Mouse (Mus musculus) G1E (cell line): Measurements from ENCODE around the gene Abca9. TPM values are rescaled to one million over a fixed set of nuclear protein-coding genes. Genes with fewer than 3 reads are reported as not detected.

Experiments used
- ATAC-seq: 2 replicates; pipeline ENCODE4 v1.8.0; 2016; ENCODE audit warnings: mild to moderate bottlenecking; ENCODE audit not compliant: insufficient number of reproducible peaks, poor library complexity, low FRiP score, severe bottlenecking; ENCODE audit errors: extremely low read depth
- DNase-seq: peaks from one replicate; pipeline ENCODE4 v3.0.0; 2012; ENCODE audit warnings: low spot score
- H3K27me3 ChIP-seq: 2 replicates; pipeline ENCODE4 v1.6.1; 2012; ENCODE audit warnings: mild to moderate bottlenecking, low read length, inconsistent platforms; ENCODE audit not compliant: insufficient read depth
- H3K36me3 ChIP-seq: replicated peaks from 2 replicates; pipeline ENCODE3; 2012; ENCODE audit warnings: mild to moderate bottlenecking, inconsistent platforms
- H3K4me1 ChIP-seq: 2 replicates; pipeline ENCODE4 v1.6.1; 2012; ENCODE audit warnings: low read depth, low read length, inconsistent platforms, mixed read lengths; ENCODE audit not compliant: insufficient read depth
- H3K4me3 ChIP-seq: 2 replicates; pipeline ENCODE4 v1.5.1; 2012; ENCODE audit warnings: low read depth, mild to moderate bottlenecking, inconsistent platforms, low read length, moderate library complexity, mixed read lengths
- H3K9me3 ChIP-seq: replicated peaks from 2 replicates; pipeline ENCODE4 v1.6.1; 2012; ENCODE audit warnings: inconsistent platforms
- CTCF ChIP-seq: IDR thresholded peaks from 2 replicates; pipeline ENCODE4 v1.5.1; 2012; ENCODE audit warnings: low read depth, low read length, inconsistent platforms, mixed read lengths
- GATA1 ChIP-seq: IDR thresholded peaks from 2 replicates; pipeline ENCODE4 v1.6.1; 2012; ENCODE audit warnings: borderline replicate concordance, low read length, inconsistent platforms, mixed read lengths
- GATA2 ChIP-seq: IDR thresholded peaks from 2 replicates; pipeline ENCODE4 v1.6.1; 2012; ENCODE audit warnings: low read depth, low read length, inconsistent platforms, borderline replicate concordance
- POLR2AphosphoS5 ChIP-seq: IDR thresholded peaks from 2 replicates; pipeline ENCODE4 v1.6.1; 2012; ENCODE audit warnings: low read depth, low read length, inconsistent platforms; ENCODE audit not compliant: insufficient replicate concordance
- TAL1 ChIP-seq: conservative IDR thresholded peaks from 2 replicates; pipeline ENCODE4 v1.6.1; 2012; ENCODE audit warnings: low read depth, low read length, inconsistent platforms, mixed read lengths
- polyA plus RNA-seq: library from polyadenylated mRNA; stranded (reverse); fragments of >175 nt; gene quantifications from 2 replicates; pipeline ENCODE4 v1.2.3, GENCODE M21; 2012
- total RNA-seq, 2 experiments: library from RNA; stranded (forward) in 1 of 2; stranded (reverse) in 1 of 2; fragments of 200-1000 nt in 1 of 2; fragments of >200 nt in 1 of 2; fragmentation: Nextera tagmentation in 1 of 2; gene quantifications; 2 replicates each; pipeline ENCODE4 v1.2.3; 2014 to 2017

The Abca9 gene
- total RNA-seq (2014; fragmentation: Nextera tagmentation) (not detected in 2 replicates), total RNA-seq (2017) (0.11 and 0.29 TPM in 2 replicates), polyA plus RNA-seq (not detected in 2 replicates)

GRCm38 (mm10) chr11:110167459-110168251 lies at the start of gene Abca9:
Gene Abca9, minus strand, starts transcription at chr11:110168196.
- no peak for ATAC-seq
- Histone ChIP-seq H3K4me3 (no peak within 1 kb of the TSS), H3K4me1 (no peaks in the 10 kb centered on the region), H3K36me3 (no peaks in the 10 kb centered on the region), H3K9me3 (peaks cover 23% of the 10 kb centered on the region), H3K27me3 (no peaks in the 10 kb centered on the region)
- no peak for DNase-seq
- TF ChIP-seq TAL1 (no peak), POLR2AphosphoS5 (no peak), GATA1 (no peak), CTCF (no peak), GATA2 (no peak)

- no peaks in the 10 kb centered on the region for H3K27me3 ChIP-seq
- TF ChIP-seq POLR2AphosphoS5: no peak
- no peak for TF ChIP-seq TAL1
- no peak for TF ChIP-seq GATA1
- TF ChIP-seq GATA2: no peak
- no peak for TF ChIP-seq CTCF
- peaks cover 11% of the 10 kb centered on the region for H3K9me3 ChIP-seq
- DNase-seq (no peak), ATAC-seq (no peak)
- H3K4me3 ChIP-seq: no peak overlapping the region
- H3K4me1 ChIP-seq: no peaks in the 10 kb centered on the region
- H3K36me3 ChIP-seq: no peaks in the 10 kb centered on the region
Observed at GRCm38 (mm10) chr11:110217118-110217517, 49.1 kb upstream of the Abca9 start.

- Histone ChIP-seq H3K4me3 (no peak overlapping the region), H3K4me1 (no peaks in the 10 kb centered on the region), H3K36me3 (no peaks in the 10 kb centered on the region), H3K9me3 (peaks cover 13% of the 10 kb centered on the region), H3K27me3 (no peaks in the 10 kb centered on the region)
- TF ChIP-seq GATA2 (no peak), CTCF (no peak), GATA1 (no peak), POLR2AphosphoS5 (no peak), TAL1 (no peak)
- ATAC-seq (no peak), DNase-seq (no peak)
Observed at GRCm38 (mm10) chr11:110203930-110204329, 35.9 kb upstream of the Abca9 start.

GRCm38 (mm10) chr11:110198882-110199281 lies 30.9 kb upstream of the Abca9 start:
- Histone ChIP-seq H3K27me3 (no peaks in the 10 kb centered on the region), H3K4me1 (no peaks in the 10 kb centered on the region), H3K36me3 (no peaks in the 10 kb centered on the region), H3K4me3 (no peak overlapping the region), H3K9me3 (peaks cover 12% of the 10 kb centered on the region)
- ATAC-seq (no peak), DNase-seq (no peak)
- TF ChIP-seq TAL1 (no peak), GATA2 (no peak), GATA1 (no peak), CTCF (no peak), POLR2AphosphoS5 (no peak)

GRCm38 (mm10) chr11:110196561-110197306 lies 28.7 kb upstream of the Abca9 start:
- no peaks in the 10 kb centered on the region for H3K27me3 ChIP-seq
- no peak for DNase-seq
- no peaks in the 10 kb centered on the region for H3K4me1 ChIP-seq
- no peaks in the 10 kb centered on the region for H3K36me3 ChIP-seq
- no peak overlapping the region for H3K4me3 ChIP-seq
- no peak for TF ChIP-seq GATA1
- no peak for TF ChIP-seq POLR2AphosphoS5
- TF ChIP-seq TAL1: no peak
- no peak for TF ChIP-seq GATA2
- no peak for TF ChIP-seq CTCF
- peaks cover 17% of the 10 kb centered on the region for H3K9me3 ChIP-seq
- no peak for ATAC-seq

- TF ChIP-seq TAL1 (no peak), GATA2 (no peak), POLR2AphosphoS5 (no peak), GATA1 (no peak), CTCF (no peak)
- Histone ChIP-seq H3K27me3 (no peaks in the 10 kb centered on the region), H3K4me3 (no peak overlapping the region), H3K4me1 (no peaks in the 10 kb centered on the region), H3K9me3 (peaks cover 19% of the 10 kb centered on the region), H3K36me3 (no peaks in the 10 kb centered on the region)
- ATAC-seq (no peak), DNase-seq (no peak)
Observed at GRCm38 (mm10) chr11:110195310-110195709, 27.3 kb upstream of the Abca9 start.
